Mouse (Mus musculus) MEL (cell line): ENCODE data around the gene Fkbp2. TPM values are rescaled to one million over a fixed set of nuclear protein-coding genes. Genes with fewer than 3 reads are reported as not detected.
A peak's percentile ranks its signal among the peaks of the same experiment; 100 is the strongest.

Source experiments
- DNase-seq: peaks from one replicate; pipeline ENCODE4 v3.0.0; 2011; ENCODE audit warnings: low read depth, low spot score
- H3K27ac ChIP-seq: 2 replicates; pipeline ENCODE4 v1.5.1; 2012; ENCODE audit warnings: low read depth, mild to moderate bottlenecking, control low read depth, low read length, moderate library complexity; ENCODE audit not compliant: control insufficient read depth
- H3K27me3 ChIP-seq, 2 experiments: fragments of 150-350 bp in 1 of 2; sonication (generic) in 1 of 2; 2 replicates each; pipeline ENCODE4 v1.6.1; 2012; ENCODE audit warnings: low read length in 2 of 2, mild to moderate bottlenecking in 2 of 2, improper control_type of control experiment in 1 of 2, moderate library complexity in 1 of 2; ENCODE audit not compliant: insufficient read depth in 2 of 2, control insufficient read depth in 1 of 2
- H3K36me3 ChIP-seq, 2 experiments: 2 replicates each; pipeline ENCODE4 v1.6.1; 2012 to 2014; ENCODE audit warnings: low read length in 2 of 2, improper control_type of control experiment in 1 of 2, inconsistent platforms in 1 of 2, mild to moderate bottlenecking in 1 of 2; ENCODE audit not compliant: insufficient read depth in 2 of 2, control insufficient read depth in 1 of 2
- H3K4me1 ChIP-seq, 2 experiments: fragments of 150-350 bp in 1 of 2; sonication (generic) in 1 of 2; 2 replicates each; pipeline ENCODE4 v1.6.1; 2012; ENCODE audit warnings: low read length in 2 of 2, improper control_type of control experiment in 1 of 2, mild to moderate bottlenecking in 1 of 2; ENCODE audit not compliant: insufficient read depth in 2 of 2, control insufficient read depth in 1 of 2
- H3K4me3 ChIP-seq, 2 experiments: fragments of 150-350 bp in 1 of 2; sonication (generic) in 1 of 2; 2 replicates each; pipeline ENCODE4 v1.5.1; 2012; ENCODE audit warnings: low read depth in 2 of 2, low read length in 2 of 2, mild to moderate bottlenecking in 2 of 2, moderate library complexity in 2 of 2, control low read depth in 1 of 2, improper control_type of control experiment in 1 of 2; ENCODE audit not compliant: control insufficient read depth in 1 of 2, insufficient read depth in 1 of 2
- H3K79me2 ChIP-seq: 2 replicates; pipeline ENCODE4 v1.6.1; 2012; ENCODE audit warnings: mild to moderate bottlenecking, low read length, moderate library complexity; ENCODE audit not compliant: control insufficient read depth, poor library complexity, insufficient read depth
- H3K9ac ChIP-seq: 2 replicates; pipeline ENCODE4 v1.6.1; 2012; ENCODE audit warnings: low read depth, mild to moderate bottlenecking, control low read depth, low read length, moderate library complexity; ENCODE audit not compliant: control insufficient read depth, poor library complexity, severe bottlenecking
- H3K9me3 ChIP-seq: fragments of 150-350 bp; sonication (generic); replicated peaks from 2 replicates; pipeline ENCODE4 v1.6.1; 2012; ENCODE audit warnings: mild to moderate bottlenecking, low read length, improper control_type of control experiment, moderate library complexity; ENCODE audit not compliant: insufficient read depth
- CTCF ChIP-seq, 3 experiments: IDR thresholded peaks in 2 of 3; conservative IDR thresholded peaks in 1 of 3; 2 replicates each; pipeline ENCODE4 v1.5.1; 2011 to 2012; ENCODE audit warnings: low read length in 3 of 3, low read depth in 2 of 3, mild to moderate bottlenecking in 2 of 3, improper control_type of control experiment in 1 of 3, inconsistent platforms in 1 of 3, mixed read lengths in 1 of 3, moderate library complexity in 1 of 3; ENCODE audit not compliant: control insufficient read depth in 1 of 3, insufficient read depth in 1 of 3, poor library complexity in 1 of 3, severe bottlenecking in 1 of 3
- E2F4 ChIP-seq: IDR thresholded peaks from 2 replicates; pipeline ENCODE4 v1.6.1; 2011; ENCODE audit warnings: low read depth, low read length, improper control_type of control experiment, borderline replicate concordance
- ELF1 ChIP-seq: IDR thresholded peaks from 2 replicates; pipeline ENCODE4 v1.6.1; 2014; ENCODE audit warnings: low read depth, mild to moderate bottlenecking, inconsistent platforms, low read length, improper control_type of control experiment, moderate library complexity
- GABPA ChIP-seq: IDR thresholded peaks from 2 replicates; pipeline ENCODE4 v1.6.1; 2012; ENCODE audit warnings: low read depth, mild to moderate bottlenecking, inconsistent platforms, low read length, improper control_type of control experiment, moderate library complexity
- GATA1 ChIP-seq: IDR thresholded peaks from 2 replicates; pipeline ENCODE4 v1.6.1; 2011; ENCODE audit warnings: low read depth, low read length, improper control_type of control experiment
- JUND ChIP-seq: IDR thresholded peaks from 2 replicates; pipeline ENCODE4 v1.6.1; 2011; ENCODE audit warnings: low read depth, mild to moderate bottlenecking, improper control_type of control experiment, low read length
- KAT2A ChIP-seq: conservative IDR thresholded peaks from 2 replicates; pipeline ENCODE4 v1.6.1; 2012; ENCODE audit warnings: low read depth, low read length, improper control_type of control experiment, inconsistent platforms
- MAFK ChIP-seq: IDR thresholded peaks from 2 replicates; pipeline ENCODE4 v1.6.1; 2011; ENCODE audit warnings: low read depth, mild to moderate bottlenecking, low read length, improper control_type of control experiment, borderline replicate concordance
- MAX ChIP-seq: IDR thresholded peaks from 2 replicates; pipeline ENCODE4 v1.6.1; 2011; ENCODE audit warnings: low read length, improper control_type of control experiment
- MXI1 ChIP-seq: IDR thresholded peaks from 2 replicates; pipeline ENCODE4 v1.6.1; 2011; ENCODE audit warnings: mild to moderate bottlenecking, low read depth, low read length, improper control_type of control experiment
- MYB ChIP-seq: IDR thresholded peaks from 2 replicates; pipeline ENCODE4 v1.6.1; 2011; ENCODE audit warnings: mild to moderate bottlenecking, low read depth, low read length, improper control_type of control experiment
- NRF1 ChIP-seq: IDR thresholded peaks from 2 replicates; pipeline ENCODE4 v1.6.1; 2014; ENCODE audit warnings: low read depth, mild to moderate bottlenecking, inconsistent platforms, low read length, improper control_type of control experiment, moderate library complexity; ENCODE audit not compliant: poor library complexity, insufficient read depth, severe bottlenecking
- RCOR1 ChIP-seq: IDR thresholded peaks from 2 replicates; pipeline ENCODE4 v1.6.1; 2012; ENCODE audit warnings: low read depth, mild to moderate bottlenecking, inconsistent platforms, low read length, improper control_type of control experiment
- TCF12 ChIP-seq: IDR thresholded peaks from 2 replicates; pipeline ENCODE4 v1.6.1; 2014; ENCODE audit warnings: low read depth, mild to moderate bottlenecking, inconsistent platforms, low read length, improper control_type of control experiment, moderate library complexity
- USF1 ChIP-seq: IDR thresholded peaks from 2 replicates; pipeline ENCODE4 v1.6.1; 2014; ENCODE audit warnings: low read depth, mild to moderate bottlenecking, inconsistent platforms, low read length, improper control_type of control experiment, moderate library complexity
- ZC3H11A ChIP-seq: IDR thresholded peaks from 2 replicates; pipeline ENCODE4 v1.6.1; 2012; ENCODE audit warnings: low read depth, mild to moderate bottlenecking, inconsistent platforms, low read length, improper control_type of control experiment
- ZNF384 ChIP-seq: IDR thresholded peaks from 2 replicates; pipeline ENCODE4 v1.6.1; 2012; ENCODE audit warnings: low read depth, mild to moderate bottlenecking, inconsistent platforms, low read length, improper control_type of control experiment
- polyA plus RNA-seq, 2 experiments: library from polyadenylated mRNA; stranded (reverse) in 1 of 2; unstranded in 1 of 2; fragments of >175 nt in 1 of 2; fragments of >200 nt in 1 of 2; gene quantifications; 2 replicates each; pipeline versions ENCODE4 v1.2.1 to v1.2.4; 2012; ENCODE audit warnings: low replicate concordance in 2 of 2, low read depth in 1 of 2; ENCODE audit not compliant: insufficient read length in 2 of 2, insufficient read depth in 1 of 2, missing spikeins in 1 of 2
- total RNA-seq: library from RNA; depleted of rRNA; stranded (reverse); fragments of 300-350 nt; gene quantifications from 2 replicates; pipeline ENCODE4 v1.2.3, GENCODE M21; 2012

The Fkbp2 gene
- total and polyA plus RNA-seq, 3 experiments, result 53.9 to 167 TPM; not detected in 1

GRCm38 (mm10) chr19:6951381-6951968 lies 28.8 kb downstream of the Fkbp2 start (continued):
- no peak for TF ChIP-seq MAFK
- TF ChIP-seq MXI1, result peak; percentile 85
- TF ChIP-seq ZC3H11A, result no peak
- peak; percentile 58; the same call in 1 of the 2 replicates for TF ChIP-seq TCF12
- TF ChIP-seq ELF1, result peak; percentile 100
- TF ChIP-seq ZNF384, result peak; percentile 98
- 0 out of 2 replicates have a peak, but pooled peaks have one; percentile 11 for TF ChIP-seq GATA1
- no peak; the same call in 1 of the 2 replicates for TF ChIP-seq E2F4
- TF ChIP-seq KAT2A, result peak; percentile 69; the same call in 1 of the 2 replicates
- TF ChIP-seq, all 39 proteins: peak for 16

DNA sequence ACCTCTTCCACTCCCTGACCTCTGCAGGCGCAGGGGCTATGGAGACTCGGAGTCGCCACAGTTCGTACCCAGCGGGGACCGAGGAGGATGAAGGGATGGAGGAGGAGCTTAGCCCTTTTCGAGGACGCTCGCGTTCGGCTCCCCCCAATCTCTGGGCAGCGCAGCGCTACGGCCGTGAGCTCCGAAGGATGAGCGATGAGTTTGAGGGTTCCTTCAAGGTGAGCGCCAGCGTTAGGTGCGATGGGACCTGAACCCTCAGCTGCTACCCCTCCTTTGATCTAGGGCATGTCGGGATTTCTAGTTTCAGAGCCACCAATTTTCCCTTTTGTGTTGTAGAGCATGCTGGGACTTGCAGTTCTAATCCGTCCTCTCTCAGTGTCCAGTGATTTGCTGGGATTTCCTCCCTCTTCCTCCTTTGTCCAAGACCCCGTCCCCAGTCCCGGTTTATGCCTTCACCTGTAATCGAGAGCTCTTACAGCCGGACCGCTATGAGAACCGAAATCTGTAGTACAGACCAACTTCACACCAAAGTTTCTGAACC lies 29.6 kb downstream of the Fkbp2 start:
- peaks cover 0 to 6% of the 10 kb centered on the region in 2 experiments; a peak in 1 of 4 replicates for H3K36me3 ChIP-seq

DNA sequence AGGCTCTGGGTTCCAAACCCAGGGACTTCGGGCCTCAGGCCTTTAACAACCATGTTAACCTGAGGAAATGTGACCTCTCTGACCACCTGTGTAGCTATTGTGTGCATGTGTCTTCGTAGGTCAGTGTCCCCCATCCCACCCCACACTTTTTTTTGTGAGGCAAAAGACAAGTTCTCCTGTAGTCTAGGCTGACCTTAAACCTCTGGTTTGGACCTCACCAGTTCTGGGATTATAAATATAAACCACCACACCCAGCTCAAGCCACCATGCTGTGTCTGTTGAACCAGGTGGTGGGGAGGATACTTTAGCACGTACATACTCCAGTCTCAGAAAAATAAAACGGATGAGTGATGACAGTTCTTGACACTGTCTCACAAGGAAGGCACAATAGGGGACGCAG lies 30.4 kb downstream of the Fkbp2 start:
- no peak overlapping the region for H3K27ac ChIP-seq
- DNase-seq, result no peak
- TF ChIP-seq MAX (0 out of 2 replicates have a peak, but pooled peaks have one; percentile 26), CTCF (IDR thresholded peaks at IDR 0.05 in 2 of 3, conservative IDR thresholded peaks at IDR 0.05 in 1 of 3; ENCODE audit: control insufficient read depth in 1 of 3, insufficient read depth in 1 of 3, low read depth in 2 of 3, low read length in 3 of 3, poor library complexity in 1 of 3, severe bottlenecking in 1 of 3) (no peak)
- H3K36me3 ChIP-seq, result peaks cover 0 to 6% of the 10 kb centered on the region in 2 experiments; a peak in 1 of 4 replicates
- H3K27me3 ChIP-seq, result no peaks in the 10 kb centered on the region
- H3K9ac ChIP-seq, result no peak overlapping the region; the same call in 1 of the 2 replicates
- no peaks in the 10 kb centered on the region for H3K9me3 ChIP-seq
- H3K4me1 ChIP-seq, result 0 out of 4 replicates have a peak, but pooled peaks cover 0 to 6% of the 10 kb centered on the region in 2 experiments
- peaks cover 1% of the 10 kb centered on the region; the same call in 1 of the 2 replicates for H3K79me2 ChIP-seq
- no peak overlapping the region; a peak in 1 of 4 replicates for H3K4me3 ChIP-seq

More for the DNA sequence above, 29.6 kb downstream of the Fkbp2 start:
- Histone ChIP-seq H3K79me2 (peaks cover 1% of the 10 kb centered on the region; the same call in 1 of the 2 replicates), H3K9ac (peak overlapping the region; percentile 82), H3K27me3 (no peaks in the 10 kb centered on the region), H3K4me1 (0 out of 4 replicates have a peak, but pooled peaks cover 0 to 6% of the 10 kb centered on the region in 2 experiments), H3K9me3 (no peaks in the 10 kb centered on the region), H3K4me3 (peak overlapping the region; percentile 59 to 61), H3K27ac (peak overlapping the region; percentile 91)
- TF ChIP-seq MXI1, result 0 out of 2 replicates have a peak, but pooled peaks have one; percentile 10
- no peak for TF ChIP-seq USF1
- no peak for TF ChIP-seq MAFK
- no peak for TF ChIP-seq MYB
- TF ChIP-seq NRF1, result no peak
- TF ChIP-seq JUND, result no peak
- no peak for TF ChIP-seq RCOR1
- no peak for TF ChIP-seq GABPA
- DNase-seq, result peak; percentile 65
